Mouse (Mus musculus) cortical plate, adult 2 months (tissue): ENCODE measurements around the gene Rnf19b. TPM values are rescaled to one million over a fixed set of nuclear protein-coding genes. Genes with fewer than 3 reads are reported as not detected.

Source experiments
- H3K27ac ChIP-seq: fragments of 200-500 bp; 2 replicates; pipeline ENCODE4 v1.5.1; 2012; ENCODE audit warnings: low read length, control low read depth, inconsistent platforms; ENCODE audit not compliant: insufficient read depth
- H3K4me1 ChIP-seq: fragments of 200-500 bp; 2 replicates; pipeline ENCODE4 v1.6.1; 2011; ENCODE audit warnings: low read length; ENCODE audit not compliant: control insufficient read depth, insufficient read depth
- H3K4me3 ChIP-seq: fragments of 200-500 bp; 2 replicates; pipeline ENCODE4 v1.5.1; 2011; ENCODE audit warnings: mild to moderate bottlenecking, low read length, control low read depth; ENCODE audit not compliant: insufficient read depth
- CTCF ChIP-seq: fragments of 200-500 bp; IDR thresholded peaks from 2 replicates; pipeline ENCODE4 v1.5.1; 2011; ENCODE audit warnings: mild to moderate bottlenecking, control low read depth, low read length; ENCODE audit not compliant: insufficient read depth; ENCODE audit errors: extremely low read depth
- POLR2A ChIP-seq: fragments of 200-500 bp; IDR thresholded peaks from 2 replicates; pipeline ENCODE4 v1.6.1; 2011; ENCODE audit warnings: mild to moderate bottlenecking, low read length, control low read depth; ENCODE audit not compliant: insufficient read depth; ENCODE audit errors: extremely low read depth
- polyA plus RNA-seq: library from polyadenylated mRNA; depleted of rRNA; stranded (reverse); fragments of >200 nt; gene quantifications from 2 replicates; pipeline ENCODE4 v1.2.3, GENCODE M21; 2012

Rnf19b gene
- polyA plus RNA-seq, 1 experiment: 48.9 TPM

- H3K27ac ChIP-seq: no peak overlapping the region
- no peaks in the 10 kb centered on the region for H3K4me1 ChIP-seq
- TF ChIP-seq POLR2A (no peak), CTCF (no peak)
- H3K4me3 ChIP-seq: no peak overlapping the region
Observed at GRCm38 (mm10) chr4:129087850-129088249, 29.8 kb downstream of the Rnf19b start.

GRCm38 (mm10) chr4:129095276-129095675 is 37.2 kb downstream of the Rnf19b start:
- no peak overlapping the region for H3K4me3 ChIP-seq
- no peak overlapping the region for H3K27ac ChIP-seq
- H3K4me1 ChIP-seq: no peaks in the 10 kb centered on the region
- TF ChIP-seq CTCF (no peak), POLR2A (no peak)

GRCm38 (mm10) chr4:129097006-129097405 is 38.9 kb downstream of the Rnf19b start:
- Histone ChIP-seq H3K4me1 (no peaks in the 10 kb centered on the region), H3K27ac (no peak overlapping the region), H3K4me3 (no peak overlapping the region)
- TF ChIP-seq CTCF: no peak

- no peak overlapping the region for H3K4me3 ChIP-seq
- no peak overlapping the region for H3K27ac ChIP-seq
- H3K4me1 ChIP-seq: no peaks in the 10 kb centered on the region
- no peak for TF ChIP-seq CTCF
- TF ChIP-seq POLR2A: no peak
Observed at GRCm38 (mm10) chr4:129102133-129102829, 44.2 kb downstream of the Rnf19b start.

GRCm38 (mm10) chr4:129105356-129105755 is 47.3 kb downstream of the Rnf19b start, which contains the start of gene Tmem54:
Gene Tmem54 (plus strand): TSS chr4:129105548.
- Histone ChIP-seq H3K4me3 (no peak within 1 kb of the TSS), H3K27ac (no peak within 1 kb of the TSS), H3K4me1 (no peaks in the 10 kb centered on the region)
- TF ChIP-seq POLR2A (no peak), CTCF (no peak)

GRCm38 (mm10) chr4:129106073-129106472 is 48.0 kb downstream of the Rnf19b start:
- no peaks in the 10 kb centered on the region for H3K4me1 ChIP-seq
- TF ChIP-seq CTCF (no peak), POLR2A (no peak)
- no peak overlapping the region for H3K4me3 ChIP-seq
- H3K27ac ChIP-seq: no peak overlapping the region

GRCm38 (mm10) chr4:129107348-129107899 is 49.4 kb downstream of the Rnf19b start:
- Histone ChIP-seq H3K4me1 (no peaks in the 10 kb centered on the region), H3K4me3 (no peak overlapping the region), H3K27ac (no peak overlapping the region)
- TF ChIP-seq CTCF: no peak
- TF ChIP-seq POLR2A: no peak

GRCm38 (mm10) chr4:129108624-129109023 is 50.6 kb downstream of the Rnf19b start:
- no peak overlapping the region for H3K4me3 ChIP-seq
- H3K4me1 ChIP-seq: no peaks in the 10 kb centered on the region; the same call in 1 of the 2 replicates
- no peak overlapping the region for H3K27ac ChIP-seq
- TF ChIP-seq POLR2A: no peak
- TF ChIP-seq CTCF: no peak

- TF ChIP-seq POLR2A (no peak), CTCF (no peak)
- Histone ChIP-seq H3K4me1 (no peaks in the 10 kb centered on the region; the same call in 1 of the 2 replicates), H3K27ac (no peak overlapping the region), H3K4me3 (no peak overlapping the region)
Observed at GRCm38 (mm10) chr4:129110804-129111203, 52.7 kb downstream of the Rnf19b start.

GRCm38 (mm10) chr4:129111350-129111749 is 53.3 kb downstream of the Rnf19b start:
- TF ChIP-seq POLR2A (peak; percentile 18; the same call in 1 of the 2 replicates), CTCF (peak; percentile 42; the same call in 1 of the 2 replicates)
- no peaks in the 10 kb centered on the region; the same call in 1 of the 2 replicates for H3K4me1 ChIP-seq
- no peak overlapping the region for H3K4me3 ChIP-seq
- no peak overlapping the region for H3K27ac ChIP-seq
